ENCODE assay signal across 27 mouse cellular contexts in the genomic region with DNA sequence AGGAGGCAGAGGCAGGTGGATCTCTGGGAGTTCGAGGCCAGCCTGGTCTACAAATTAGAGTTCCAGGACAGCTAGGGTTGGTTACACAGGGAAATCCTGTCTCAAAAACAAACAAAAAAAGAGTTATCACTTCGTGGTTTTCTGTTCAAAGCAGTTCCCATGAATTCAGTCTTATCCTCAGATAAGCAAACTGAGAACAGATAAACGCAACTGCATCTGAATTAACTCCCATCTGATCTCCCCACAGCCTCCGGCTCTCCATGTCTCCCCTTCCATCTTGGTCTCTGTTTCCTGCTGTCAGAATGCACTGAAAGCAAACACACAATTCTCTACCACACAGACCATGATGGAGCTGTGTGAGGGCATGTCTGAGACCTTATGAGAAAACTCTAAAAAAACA. TPM values are rescaled to one million over a fixed set of nuclear protein-coding genes. Genes with fewer than 3 reads are reported as not detected.
DNase-seq lines count a peak whose midpoint lies in the region; ATAC-seq and TF ChIP-seq lines count a peak whose summit lies in the region.
"Had no signal": no experiment of that assay in that cellular context is flagged by ENCODE, and none has a peak within 500 bp of the region (broad histone marks: within the 10 kb centered on the region; RNA-seq: fewer than 3 reads in every experiment).

No protein-coding gene starts in this region.

- H3K4me1 ChIP-seq in cerebellum, adult 2 months (ENCODE audit: control insufficient read depth, insufficient read depth, low read length) = no peaks in the 10 kb centered on the region
- H3K4me1 ChIP-seq: embryonic facial prominence, embryonic 13.5 days; embryonic facial prominence, embryonic 15.5 days; forebrain, embryonic 10.5 days; forebrain, embryonic 12.5 days had no signal

- peak; percentile 38 for DNase-seq in 416B (ENCODE audit: low read depth)
- peak; percentile 13 for DNase-seq in CD4-positive helper T cell, adult 2 months (ENCODE audit: low read depth, low spot score)
- DNase-seq in c-Kit-positive CD71-positive TER-119-negative erythroid progenitor cells, embryonic 14.5 days (ENCODE audit: low read depth) = peak; percentile 36
- no peak for DNase-seq in cerebellum, adult 2 months
- no peak for DNase-seq in frontal cortex, postnatal 36 days (ENCODE audit: low spot score in 2 of 2)
- DNase-seq: adrenal gland, adult 8-10 months; adrenal gland, postnatal 14 days; adrenal gland, postnatal 36 days; B cell, adult 2 months; cerebellum, adult 11 months; cerebellum, adult 18-20 months; cerebellum, adult 9-10 months; cerebellum, postnatal 10 days; cerebellum, postnatal 25 days; embryo, embryonic 11 days had no signal

- no peaks in the 10 kb centered on the region for H3K27me3 ChIP-seq in cerebellum, adult 2 months (ENCODE audit: control insufficient read depth, insufficient read depth, low read length)
- H3K27me3 ChIP-seq: embryonic facial prominence, embryonic 13.5 days; embryonic facial prominence, embryonic 15.5 days; forebrain, embryonic 12.5 days had no signal

- no peak overlapping the region for H3K4me3 ChIP-seq in cerebellum, adult 2 months (replicated peaks; ENCODE audit: insufficient read depth, low read depth, low read length)
- H3K4me3 ChIP-seq: embryonic facial prominence, embryonic 13.5 days; embryonic facial prominence, embryonic 15.5 days; erythroblast, embryonic 14.5 days; forebrain, embryonic 10.5 days; forebrain, embryonic 12.5 days had no signal

- no peak for TF ChIP-seq CTCF in cerebellum, adult 2 months (IDR thresholded peaks at IDR 0.05; ENCODE audit: borderline replicate concordance, insufficient read depth, low read depth, low read length)

- ATAC-seq in megakaryocyte progenitor cell, adult 5-6 weeks (replicated peaks; ENCODE audit: poor library complexity) = 0 out of 2 replicates have a peak, but pooled peaks have one; percentile 17
- ATAC-seq in megakaryocyte-erythroid progenitor cell, adult 5-6 weeks (replicated peaks; ENCODE audit: low FRiP score, low TSS enrichment, poor library complexity, severe bottlenecking) = no peak
- ATAC-seq: activated CD4-positive, CD25-positive, alpha-beta regulatory T cell, adult 4 months; forebrain, embryonic 14.5 days; forebrain, embryonic 16.5 days; Patski had no signal

- 76% methylated on average over 4 of the region's 4 CpGs for WGBS in cerebellum, adult 2 months

- no peak for TF ChIP-seq POLR2A in cerebellum, adult 2 months (IDR thresholded peaks at IDR 0.05; ENCODE audit: borderline replicate concordance, insufficient read depth, low read length)

- no peak overlapping the region for H3K27ac ChIP-seq in cerebellum, adult 2 months (ENCODE audit: insufficient read depth, low read length)
- H3K27ac ChIP-seq: embryonic facial prominence, embryonic 13.5 days; embryonic facial prominence, embryonic 15.5 days; forebrain, embryonic 10.5 days; forebrain, embryonic 12.5 days had no signal

RNA-seq across cellular contexts. Expression of a gene that starts 10.6 kb away (rescaled TPM):
- 0.76 TPM in 1 of 2 replicates, not detected in the other for total RNA-seq in megakaryocyte progenitor cell, adult 5-6 weeks (2015)
- 0.79 TPM in 1 of 2 replicates, not detected in the other for total RNA-seq in megakaryocyte progenitor cell, adult 5-6 weeks (2017)
- total RNA-seq in megakaryocyte-erythroid progenitor cell, adult 5-6 weeks (2014; fragmentation: Nextera tagmentation) = not detected in 2 replicates
- total RNA-seq in megakaryocyte-erythroid progenitor cell, adult 5-6 weeks (2017) = not detected in 2 replicates
- polyA plus RNA-seq in cerebellum, adult 2 months (2012; rRNA removed) = 0.21 TPM in 1 of 2 replicates, not detected in the other
- total RNA-seq: adrenal gland, adult 18-20 months; adrenal gland, adult 8-10 months; adrenal gland, postnatal 14 days had no signal
- polyA plus RNA-seq: erythroblast, embryonic 14.5 days; Patski had no signal

Comparison
In these comparisons a context has a peak if more than half of its experiments do, and no peak if none do; other contexts are left out.
1. DNase-seq: peak in 416B (single experiment), CD4-positive helper T cell, adult 2 months (single experiment) and c-Kit-positive CD71-positive TER-119-negative erythroid progenitor cells, embryonic 14.5 days (single experiment); none in cerebellum, adult 2 months (0 of 2) and frontal cortex, postnatal 36 days (0 of 2).